8 mouse cellular contexts compared by ENCODE assay signal in the genomic region with DNA sequence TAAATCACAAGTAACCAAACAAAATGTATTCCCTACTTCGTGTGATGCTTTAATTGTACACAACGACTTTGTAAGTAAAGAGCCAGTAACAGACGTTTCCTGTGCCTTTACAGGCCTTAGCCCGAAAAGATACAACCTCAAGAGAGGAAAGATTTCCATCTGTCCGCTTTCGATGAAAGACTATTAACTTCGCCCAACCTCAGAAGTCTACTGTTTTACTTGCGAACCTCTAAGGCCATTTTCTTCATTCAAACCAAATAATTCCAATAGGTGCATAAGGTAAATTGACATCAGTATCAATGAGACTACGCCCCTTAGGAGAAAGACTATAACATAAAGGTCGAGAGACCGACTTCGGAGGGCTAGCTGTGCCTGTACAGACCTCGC. TPM values are rescaled to one million over a fixed set of nuclear protein-coding genes. Genes with fewer than 3 reads are reported as not detected.
DNase-seq lines count a peak whose midpoint lies in the region; ATAC-seq and TF ChIP-seq lines count a peak whose summit lies in the region.

No protein-coding gene starts in this region.

- no peaks in the 10 kb centered on the region for H3K9me3 ChIP-seq in heart, embryonic 15.5 days (replicated peaks)
- no peaks in the 10 kb centered on the region for H3K9me3 ChIP-seq in E14TG2a.4 (ENCODE audit: low read length)
- H3K9me3 ChIP-seq in forebrain, embryonic 13.5 days (replicated peaks): no peaks in the 10 kb centered on the region
- no peaks in the 10 kb centered on the region for H3K9me3 ChIP-seq in liver, embryonic 16.5 days (replicated peaks; ENCODE audit: control insufficient read depth, low read length)

- peak overlapping the region; percentile 69 for H3K4me2 ChIP-seq in heart, embryonic 15.5 days
- H3K4me2 ChIP-seq in forebrain, embryonic 13.5 days: peak overlapping the region; percentile 82
- peak overlapping the region; percentile 80 for H3K4me2 ChIP-seq in liver, embryonic 16.5 days (ENCODE audit: low read depth, low read length)

- H3K36me3 ChIP-seq in heart, embryonic 15.5 days: peaks cover 11% of the 10 kb centered on the region
- H3K36me3 ChIP-seq in E14TG2a.4 (ENCODE audit: insufficient read depth, low read length): peaks cover 38% of the 10 kb centered on the region
- peaks cover 11% of the 10 kb centered on the region for H3K36me3 ChIP-seq in forebrain, embryonic 13.5 days (ENCODE audit: poor library complexity, severe bottlenecking)
- peaks cover 11% of the 10 kb centered on the region for H3K36me3 ChIP-seq in liver, embryonic 16.5 days (ENCODE audit: control insufficient read depth, insufficient read depth)

- no peak for TF ChIP-seq CTCF in E14TG2a.4 (conservative IDR thresholded peaks at IDR 0.05; ENCODE audit: low read length)

- H3K4me3 ChIP-seq in heart, embryonic 15.5 days: peak overlapping the region; percentile 88
- peak overlapping the region; percentile 95 for H3K4me3 ChIP-seq in E14TG2a.4 (replicated peaks; ENCODE audit: low read length)
- peak overlapping the region; percentile 96 for H3K4me3 ChIP-seq in forebrain, embryonic 13.5 days
- H3K4me3 ChIP-seq in liver, embryonic 16.5 days (ENCODE audit: low read depth, low read length): peak overlapping the region; percentile 99

- DNase-seq in heart, adult 18-20 months: no peak
- DNase-seq in gastrocnemius, postnatal 36 days: no peak
- DNase-seq in frontal cortex, postnatal 14 days (ENCODE audit: low spot score in 2 of 2): no peak

- 3% methylated on average over 13 of the region's 13 CpGs for WGBS in heart, embryonic 15.5 days
- WGBS in forebrain, embryonic 13.5 days: 4% methylated on average over 13 of the region's 13 CpGs
- WGBS in liver, embryonic 16.5 days (ENCODE audit: insufficient replicate concordance): 1% methylated on average over 13 of the region's 13 CpGs

- no peak for ATAC-seq in heart, embryonic 15.5 days (replicated peaks; ENCODE audit: insufficient number of reproducible peaks, insufficient read depth, low FRiP score, low read depth)
- ATAC-seq in forebrain, embryonic 13.5 days: no peak
- no peak for ATAC-seq in liver, embryonic 16.5 days (ENCODE audit: low read depth)
- ATAC-seq in monocyte, adult 5-6 weeks (replicated peaks; ENCODE audit: insufficient number of reproducible peaks, low FRiP score, low TSS enrichment, poor library complexity, severe bottlenecking): no peak

- H3K9ac ChIP-seq in heart, embryonic 15.5 days: peak overlapping the region; percentile 90
- H3K9ac ChIP-seq in forebrain, embryonic 13.5 days: peak overlapping the region; percentile 99
- peak overlapping the region; percentile 99 for H3K9ac ChIP-seq in liver, embryonic 16.5 days (ENCODE audit: low read depth, low read length)

- H3K4me1 ChIP-seq in heart, embryonic 15.5 days (replicated peaks): peaks cover 18% of the 10 kb centered on the region
- peaks cover 65% of the 10 kb centered on the region for H3K4me1 ChIP-seq in E14TG2a.4 (replicated peaks; ENCODE audit: low read depth, low read length)
- H3K4me1 ChIP-seq in forebrain, embryonic 13.5 days: peaks cover 40% of the 10 kb centered on the region
- H3K4me1 ChIP-seq in liver, embryonic 16.5 days (ENCODE audit: control insufficient read depth, low read depth, low read length): peaks cover 25% of the 10 kb centered on the region

- intact Hi-C loops in gastrocnemius, postnatal 36 days (cut with DNase I): loop anchor here (10.0 kb wide), 1 partner anchor 1265 kb away; no protein-coding TSS in a partner anchor

- H3K27me3 ChIP-seq in heart, embryonic 15.5 days: no peaks in the 10 kb centered on the region
- no peaks in the 10 kb centered on the region for H3K27me3 ChIP-seq in E14TG2a.4 (ENCODE audit: insufficient read depth, low read length)
- H3K27me3 ChIP-seq in forebrain, embryonic 13.5 days: no peaks in the 10 kb centered on the region
- no peaks in the 10 kb centered on the region for H3K27me3 ChIP-seq in liver, embryonic 16.5 days (ENCODE audit: control insufficient read depth, insufficient read depth, low read depth, low read length)

- H3K27ac ChIP-seq in heart, embryonic 15.5 days: peak overlapping the region; percentile 93
- H3K27ac ChIP-seq in forebrain, embryonic 13.5 days: peak overlapping the region; percentile 96
- H3K27ac ChIP-seq in liver, embryonic 16.5 days (ENCODE audit: low read length): peak overlapping the region; percentile 95

RNA-seq across cellular contexts. Expression of a gene that starts 0.7 kb away (rescaled TPM):
- polyA plus RNA-seq in heart, embryonic 15.5 days (2015; fragmentation: Nextera tagmentation; extraction: Ambion mirVana): 22.4 and 31.7 TPM in 2 replicates
- 1 to 10 TPM; 9.1 to 9.2 TPM for total RNA-seq in heart, adult 18-20 months (2021)
- 143 and 168 TPM in 2 replicates for polyA plus RNA-seq in forebrain, embryonic 13.5 days (2015; fragmentation: Nextera tagmentation; extraction: Ambion mirVana)
- polyA plus RNA-seq in liver, embryonic 16.5 days (2015; fragmentation: Nextera tagmentation; extraction: Ambion mirVana): 98.2 and 101 TPM in 2 replicates
- total RNA-seq in gastrocnemius, postnatal 36 days (2021): 1 to 10 TPM; 4.3 to 7.6 TPM
- 49.8 to 81.5 TPM (median 53.9 TPM) in 3 replicates for total RNA-seq in monocyte, adult 5-6 weeks (2017)
